Mouse (Mus musculus) layer of hippocampus, postnatal 25 days (tissue): ENCODE measurements around the gene Sult2a8. TPM values are rescaled to one million over a fixed set of nuclear protein-coding genes. Genes with fewer than 3 reads are reported as not detected.
"Not testable (repeated sequence)": the region's sequence is repeated elsewhere in the genome, so short reads cannot be mapped to it uniquely, and the experiment has no call there.

ENCODE experiments used
- DNase-seq, 2 experiments: peaks; one replicate each; pipeline ENCODE4 v3.0.0; 2022; ENCODE audit warnings: mixed read lengths in 2 of 2, low spot score in 1 of 2; ENCODE audit errors: extremely low spot score in 1 of 2
- total RNA-seq, 2 experiments: library from RNA; stranded (reverse); gene quantifications; 2 replicates each; pipeline ENCODE4 v1.2.3; 2021

The Sult2a8 gene
- total RNA-seq, result not detected

GRCm38 (mm10) chr7:14446534-14446933 is at the start of gene Sult2a8:
Gene Sult2a8, minus strand, starts transcription at chr7:14446769.
- DNase-seq, result no peak

- DNase-seq, result no peak
These were observed 47.6 kb upstream of the Sult2a8 start, which contains the start of gene Sult2a7 for GRCm38 (mm10) chr7:14494130-14494529. Gene Sult2a7, minus strand, starts transcription at chr7:14494230.

GRCm38 (mm10) chr7:14492886-14493285 is 46.3 kb upstream of the Sult2a8 start:
- DNase-seq, result no peak

GRCm38 (mm10) chr7:14439581-14439980 is 7.0 kb downstream of the Sult2a8 start:
- DNase-seq, result no peak

- no peak for DNase-seq
These were observed 8.1 kb downstream of the Sult2a8 start for GRCm38 (mm10) chr7:14438484-14438883.

- no peak for DNase-seq
These were observed 8.5 kb downstream of the Sult2a8 start for GRCm38 (mm10) chr7:14438029-14438428.

GRCm38 (mm10) chr7:14399363-14399762 is 47.2 kb downstream of the Sult2a8 start:
- DNase-seq, result not testable (repeated sequence)

GRCm38 (mm10) chr7:14396462-14396861 is 50.1 kb downstream of the Sult2a8 start:
- DNase-seq, result no peak

Other genes starting within 250 kb of the Sult2a8 start
- not detected for gene Sult2a6, start 191.9 kb downstream of the Sult2a8 start, total RNA-seq
- gene Obox8, start 113.2 kb downstream of the Sult2a8 start, total RNA-seq, result not detected
- not detected for gene Sult2a7, start 47.5 kb upstream of the Sult2a8 start, total RNA-seq
- not detected for gene Vmn1r90, start 116.7 kb upstream of the Sult2a8 start, total RNA-seq
- gene Obox7, start 212.7 kb upstream of the Sult2a8 start, total RNA-seq, result not detected